Mouse (Mus musculus) hindbrain, embryonic 12.5 days (tissue): ENCODE results near the gene Fancf. TPM values are rescaled to one million over a fixed set of nuclear protein-coding genes. Genes with fewer than 3 reads are reported as not detected.

ENCODE experiments used
- ATAC-seq: fragments of 200-750 bp; cut with Nextera tagmentation; 2 replicates; pipeline ENCODE4 v1.8.0; 2017; ENCODE audit warnings: moderate TSS enrichment; ENCODE audit not compliant: low FRiP score
- H3K27ac ChIP-seq: fragments of 300-500 bp; sonication (generic); 2 replicates; pipeline ENCODE4 v1.5.1; 2016; ENCODE audit warnings: mild to moderate bottlenecking
- H3K27me3 ChIP-seq: fragments of 300-500 bp; sonication (generic); 2 replicates; pipeline ENCODE4 v1.6.1; 2016; ENCODE audit warnings: mild to moderate bottlenecking
- H3K36me3 ChIP-seq: fragments of 300-500 bp; sonication (generic); 2 replicates; pipeline ENCODE4 v1.6.1; 2016; ENCODE audit warnings: mild to moderate bottlenecking
- H3K4me1 ChIP-seq: fragments of 300-500 bp; sonication (generic); 2 replicates; pipeline ENCODE4 v1.6.1; 2016
- H3K4me2 ChIP-seq: fragments of 300-500 bp; sonication (generic); replicated peaks from 2 replicates; pipeline ENCODE4 v1.6.1; 2016; ENCODE audit warnings: mild to moderate bottlenecking
- H3K4me3 ChIP-seq: fragments of 300-500 bp; sonication (generic); 2 replicates; pipeline ENCODE4 v1.5.1; 2016; ENCODE audit warnings: mild to moderate bottlenecking
- H3K9ac ChIP-seq: fragments of 300-500 bp; sonication (generic); 2 replicates; pipeline ENCODE4 v1.6.1; 2016; ENCODE audit warnings: mild to moderate bottlenecking, moderate library complexity
- H3K9me3 ChIP-seq: fragments of 300-500 bp; sonication (generic); replicated peaks from 2 replicates; pipeline ENCODE4 v1.6.1; 2016; ENCODE audit warnings: mild to moderate bottlenecking
- WGBS: fragments of 180-500 bp; shearing (Covaris S2); methylation state at CpG from one replicate; pipeline ENCODE4 v1.1.7; 2016; 5-methylcytosine and 5-hydroxymethylcytosine counted together
- polyA plus RNA-seq: library from polyadenylated mRNA; unstranded; fragments of >200 nt; fragmentation: Nextera tagmentation; extraction: Ambion mirVana; gene quantifications from 2 replicates; pipeline ENCODE4 v1.2.1, GENCODE M21; 2016

Gene Fancf
- polyA plus RNA-seq, 1 experiment from 2014 or later = 14.0 TPM

- WGBS = 60% methylated on average over 7 of the region's 7 CpGs
- no peak overlapping the region for H3K4me3 ChIP-seq
- peak; percentile 82 for ATAC-seq
These were observed 38.3 kb downstream of the Fancf start for GRCm38 (mm10) chr7:51823562-51824338.

GRCm38 (mm10) chr7:51821467-51821866, 40.6 kb downstream of the Fancf start:
- Histone ChIP-seq H3K4me2 (no peak overlapping the region), H3K4me1 (no peaks in the 10 kb centered on the region), H3K27ac (no peak overlapping the region), H3K36me3 (no peaks in the 10 kb centered on the region), H3K9ac (no peak overlapping the region), H3K27me3 (no peaks in the 10 kb centered on the region), H3K9me3 (no peaks in the 10 kb centered on the region), H3K4me3 (no peak overlapping the region)
- WGBS = 73% methylated on average over 2 of the region's 2 CpGs
- no peak for ATAC-seq

More at GRCm38 (mm10) chr7:51823562-51824338, 38.3 kb downstream of the Fancf start:
- Histone ChIP-seq H3K36me3 (no peaks in the 10 kb centered on the region), H3K4me2 (no peak overlapping the region), H3K27me3 (no peaks in the 10 kb centered on the region), H3K9ac (no peak overlapping the region), H3K9me3 (no peaks in the 10 kb centered on the region), H3K27ac (peak overlapping the region; percentile 66), H3K4me1 (no peaks in the 10 kb centered on the region)

DNA sequence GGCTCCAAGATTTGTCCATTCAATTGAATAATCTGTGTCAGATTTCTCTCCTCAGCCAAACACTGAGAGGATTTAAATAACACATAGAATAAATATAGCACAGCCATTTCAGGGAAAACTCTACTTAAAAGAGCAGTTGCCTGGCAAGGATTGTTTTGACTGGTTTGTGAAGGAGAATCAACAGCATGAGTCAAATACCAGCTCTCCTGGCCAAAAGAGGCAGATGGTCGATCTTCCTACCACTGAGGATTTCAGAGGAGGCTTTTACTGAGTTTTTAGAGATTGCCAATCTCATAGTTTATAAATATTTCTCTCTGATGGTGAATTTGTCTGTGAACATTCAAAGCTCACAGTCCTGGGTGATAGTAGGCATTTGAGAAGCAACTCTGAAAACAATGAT, 42.2 kb downstream of the Fancf start:
- 73% methylated on average over 1 of the region's 1 CpGs for WGBS
- no peak overlapping the region for H3K4me2 ChIP-seq

GRCm38 (mm10) chr7:51818251-51818974, 43.7 kb downstream of the Fancf start:
- Histone ChIP-seq H3K4me2 (no peak overlapping the region), H3K9ac (no peak overlapping the region), H3K36me3 (no peaks in the 10 kb centered on the region), H3K4me1 (no peaks in the 10 kb centered on the region), H3K27ac (no peak overlapping the region), H3K9me3 (no peaks in the 10 kb centered on the region), H3K27me3 (no peaks in the 10 kb centered on the region), H3K4me3 (no peak overlapping the region)
- 78% methylated on average over 3 of the region's 3 CpGs for WGBS
- ATAC-seq = no peak

More for the DNA sequence above, 42.2 kb downstream of the Fancf start:
- Histone ChIP-seq H3K9ac (no peak overlapping the region), H3K36me3 (no peaks in the 10 kb centered on the region), H3K27me3 (no peaks in the 10 kb centered on the region), H3K4me1 (no peaks in the 10 kb centered on the region), H3K27ac (no peak overlapping the region), H3K4me3 (no peak overlapping the region), H3K9me3 (no peaks in the 10 kb centered on the region)
- ATAC-seq = no peak

DNA sequence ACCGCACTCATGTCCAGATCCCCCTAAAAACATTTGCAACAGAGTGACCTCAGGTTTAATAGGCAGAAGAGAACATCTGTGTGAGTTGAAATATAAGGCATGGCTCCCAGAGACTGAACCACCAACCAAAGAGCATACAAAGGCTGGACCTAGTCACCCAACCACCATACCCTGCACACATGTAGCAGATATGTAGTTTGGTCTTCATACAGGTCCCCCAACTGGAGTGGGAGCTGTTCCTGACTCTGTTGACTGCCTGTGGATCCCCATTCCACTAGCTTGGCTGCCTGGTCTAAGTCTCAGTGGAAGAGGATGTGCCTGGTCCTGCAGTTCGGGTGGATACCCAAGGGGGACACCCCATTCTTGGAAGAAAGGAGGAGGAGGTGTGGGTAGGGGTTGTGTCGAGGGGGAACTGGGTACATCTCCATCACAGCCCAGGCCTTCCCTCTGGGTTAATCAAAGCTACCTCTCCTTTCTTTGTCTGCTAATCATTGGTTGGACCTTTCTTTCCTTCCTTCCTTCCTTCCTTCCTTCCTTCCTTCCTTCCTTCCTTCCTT, 45.7 kb downstream of the Fancf start:
- Histone ChIP-seq H3K9me3 (no peaks in the 10 kb centered on the region), H3K9ac (no peak overlapping the region), H3K4me3 (no peak overlapping the region), H3K4me1 (no peaks in the 10 kb centered on the region), H3K4me2 (no peak overlapping the region), H3K27me3 (no peaks in the 10 kb centered on the region), H3K27ac (no peak overlapping the region), H3K36me3 (no peaks in the 10 kb centered on the region)
- peak; percentile 43; the same call in 1 of the 2 replicates for ATAC-seq
- 74% methylated on average over 3 of the region's 3 CpGs for WGBS

- Histone ChIP-seq H3K27me3 (no peaks in the 10 kb centered on the region), H3K4me2 (no peak overlapping the region), H3K4me3 (no peak overlapping the region), H3K4me1 (no peaks in the 10 kb centered on the region), H3K9ac (no peak overlapping the region), H3K27ac (no peak overlapping the region), H3K9me3 (no peaks in the 10 kb centered on the region), H3K36me3 (no peaks in the 10 kb centered on the region)
- WGBS = 61% methylated on average over 4 of the region's 4 CpGs
- peak; percentile 78 for ATAC-seq
These were observed 46.4 kb downstream of the Fancf start for GRCm38 (mm10) chr7:51815473-51816282.

Other genes with a start within 250 kb of the Fancf start
- gene Slc17a6, start 240.3 kb downstream of the Fancf start, polyA plus RNA-seq = 41.6 and 48.1 TPM in 2 replicates
- 53.1 and 54.3 TPM in 2 replicates for gene Gas2, start 252 bp downstream of the Fancf start, polyA plus RNA-seq
- 17.2 and 17.9 TPM in 2 replicates for gene Svip, start 143.8 kb upstream of the Fancf start, polyA plus RNA-seq
- gene 1700015G11Rik, start 153.5 kb upstream of the Fancf start, polyA plus RNA-seq = not detected in 2 replicates